Mouse (Mus musculus): ENCODE data around the gene Diaph2.

GRCm38 (mm10) chrX:129776761-129777160 is 27.2 kb downstream of the Diaph2 start:
- TF ChIP-seq CTCF (IDR thresholded peaks at IDR 0.05; ENCODE audit: control insufficient read depth, insufficient read depth, insufficient read length) (no peak), CEBPB (IDR thresholded peaks at IDR 0.05; ENCODE audit: low read depth) (no peak), MAX (IDR thresholded peaks at IDR 0.05) (no peak), MYOG (IDR thresholded peaks at IDR 0.05; ENCODE audit: control insufficient read depth, extremely low read depth, insufficient read length) (no peak)
